Mouse (Mus musculus): ENCODE results near the gene Rgs1.

Rgs1 gene

GRCm38 (mm10) chr1:144197684-144198083 is 51.4 kb downstream of the Rgs1 start:
- no peak for DNase-seq (ENCODE audit: low spot score)

All from ovary, adult 18-20 months (tissue).